Comparison of ENCODE assay signal across 11 mouse cellular contexts in the genomic region with DNA sequence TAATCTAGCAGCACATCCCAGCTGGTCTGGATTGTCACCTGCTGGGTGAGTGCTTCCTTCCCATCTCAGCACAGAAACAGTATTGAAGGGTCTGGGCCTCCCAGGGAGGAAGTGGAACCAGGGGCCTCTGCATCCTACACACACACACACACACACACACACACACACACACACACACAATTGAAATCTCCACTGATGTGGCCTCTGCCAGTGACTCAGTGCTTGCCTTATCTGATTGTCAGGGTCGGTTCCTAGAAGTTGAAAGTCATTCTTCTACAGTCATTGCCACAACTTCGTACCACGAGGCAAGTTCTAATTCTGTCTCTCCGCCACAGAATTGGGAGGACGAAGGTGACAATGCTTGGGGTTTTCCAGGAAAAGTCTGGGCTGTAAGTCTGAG. TPM values are rescaled to one million over a fixed set of nuclear protein-coding genes. Genes with fewer than 3 reads are reported as not detected.
A peak's percentile ranks its signal among the peaks of the same experiment; 100 is the strongest.
DNase-seq lines count a peak whose midpoint lies in the region; ATAC-seq and TF ChIP-seq lines count a peak whose summit lies in the region.
"Had no signal": no experiment of that assay in that cellular context is flagged by ENCODE, and none has a peak within 500 bp of the region (broad histone marks: within the 10 kb centered on the region; RNA-seq: fewer than 3 reads in every experiment).

No protein-coding gene starts in this region.

- in situ Hi-C loops in CH12.LX (cut with MboI; ENCODE audit: low pct_ligation_motif_present, low pct_unique_long_range_greater_than_20kb, low sequenced_read_pairs) = no loop called here

- no peak overlapping the region for H3K27ac ChIP-seq in CH12.LX (ENCODE audit: insufficient read depth, low read depth)
- no peak overlapping the region for H3K27ac ChIP-seq in stomach, postnatal 0 days (replicated peaks)
- no peak overlapping the region for H3K27ac ChIP-seq in midbrain, embryonic 14.5 days (replicated peaks; ENCODE audit: low read depth, low read length)
- no peak overlapping the region for H3K27ac ChIP-seq in hindbrain, postnatal 0 days
- H3K27ac ChIP-seq: embryonic facial prominence, embryonic 15.5 days; kidney, postnatal 0 days had no signal

- no peak for TF ChIP-seq EP300 in CH12.LX (IDR thresholded peaks at IDR 0.05; ENCODE audit: low read length)
- TF ChIP-seq EP300 in stomach, postnatal 0 days (optimal IDR thresholded peaks at IDR 0.05) = no peak

- no peaks in the 10 kb centered on the region for H3K36me3 ChIP-seq in CH12.LX (replicated peaks in 1 of 2; ENCODE audit: control insufficient read depth in 1 of 2, insufficient read depth in 1 of 2, low read length in 1 of 2)
- no peaks in the 10 kb centered on the region for H3K36me3 ChIP-seq in stomach, postnatal 0 days (ENCODE audit: control insufficient read depth, insufficient read depth, low read length)
- no peaks in the 10 kb centered on the region for H3K36me3 ChIP-seq in midbrain, embryonic 14.5 days (ENCODE audit: control insufficient read depth, insufficient read depth, low read length)
- H3K36me3 ChIP-seq in hindbrain, postnatal 0 days (ENCODE audit: insufficient read depth, low read length) = no peaks in the 10 kb centered on the region
- H3K36me3 ChIP-seq: embryonic facial prominence, embryonic 15.5 days had no signal

- ATAC-seq in inflammation-experienced regulatory T-cells, adult 6 months = peak; percentile 62
- peak; percentile 54 for ATAC-seq in stomach, postnatal 0 days (ENCODE audit: low FRiP score, low TSS enrichment)
- no peak for ATAC-seq in midbrain, embryonic 14.5 days (ENCODE audit: low FRiP score, low TSS enrichment)
- ATAC-seq in hindbrain, postnatal 0 days = no peak

- no peak overlapping the region for H3K9ac ChIP-seq in CH12.LX (ENCODE audit: insufficient read depth, low read depth)
- no peak overlapping the region for H3K9ac ChIP-seq in stomach, postnatal 0 days (ENCODE audit: low read length)
- H3K9ac ChIP-seq in midbrain, embryonic 14.5 days (replicated peaks; ENCODE audit: low read length) = no peak overlapping the region
- no peak overlapping the region for H3K9ac ChIP-seq in hindbrain, postnatal 0 days (replicated peaks; ENCODE audit: low read length)
- H3K9ac ChIP-seq: embryonic facial prominence, embryonic 15.5 days had no signal

- H3K27me3 ChIP-seq in CH12.LX (replicated peaks) = no peaks in the 10 kb centered on the region
- H3K27me3 ChIP-seq in stomach, postnatal 0 days (ENCODE audit: control insufficient read depth, insufficient read depth, low read length) = no peaks in the 10 kb centered on the region
- no peaks in the 10 kb centered on the region for H3K27me3 ChIP-seq in midbrain, embryonic 14.5 days (ENCODE audit: control insufficient read depth, insufficient read depth, low read length)
- H3K27me3 ChIP-seq in hindbrain, postnatal 0 days (ENCODE audit: insufficient read depth, low read length) = no peaks in the 10 kb centered on the region
- H3K27me3 ChIP-seq: embryonic facial prominence, embryonic 15.5 days had no signal

- no peak for TF ChIP-seq CTCF in CH12.LX (conservative IDR thresholded peaks at IDR 0.05 in 1 of 2, IDR thresholded peaks at IDR 0.05 in 1 of 2; ENCODE audit: low read depth in 2 of 2, low read length in 2 of 2)
- no peak for TF ChIP-seq CTCF in stomach, postnatal 0 days (IDR thresholded peaks at IDR 0.05; ENCODE audit: low read depth)
- no peak for TF ChIP-seq CTCF in hindbrain, postnatal 0 days (IDR thresholded peaks at IDR 0.05; ENCODE audit: low read depth)

- H3K4me2 ChIP-seq in CH12.LX (ENCODE audit: insufficient read depth, low read depth, poor library complexity, severe bottlenecking) = no peak overlapping the region
- H3K4me2 ChIP-seq in stomach, postnatal 0 days (replicated peaks; ENCODE audit: low read depth) = no peak overlapping the region
- no peak overlapping the region for H3K4me2 ChIP-seq in midbrain, embryonic 14.5 days (ENCODE audit: low read length)
- no peak overlapping the region for H3K4me2 ChIP-seq in hindbrain, postnatal 0 days (ENCODE audit: low read depth, low read length)
- H3K4me2 ChIP-seq: embryonic facial prominence, embryonic 15.5 days had no signal

- no peaks in the 10 kb centered on the region for H3K79me2 ChIP-seq in CH12.LX (replicated peaks; ENCODE audit: control insufficient read depth, extremely low read depth, insufficient read depth, poor library complexity, severe bottlenecking)

- no peak for TF ChIP-seq POLR2A in CH12.LX (IDR thresholded peaks at IDR 0.05; ENCODE audit: low read depth, low read length)

- DNase-seq in CH12.LX (ENCODE audit: extremely low read depth) = peak; percentile 37
- peak; percentile 73 for DNase-seq in adrenal gland, adult 2 months
- DNase-seq in stomach, postnatal 0 days (ENCODE audit: low spot score) = peak; percentile 26
- no peak for DNase-seq in midbrain, embryonic 14.5 days
- no peak for DNase-seq in layer of hippocampus, postnatal 36 days
- no peak for DNase-seq in hindbrain, postnatal 0 days (ENCODE audit: low spot score)
- DNase-seq: cerebellum, adult 18-20 months; heart, postnatal 10 days had no signal

- no peaks in the 10 kb centered on the region for H3K9me3 ChIP-seq in CH12.LX (replicated peaks; ENCODE audit: low read length)
- no peaks in the 10 kb centered on the region for H3K9me3 ChIP-seq in stomach, postnatal 0 days (ENCODE audit: control insufficient read depth, low read length)
- no peaks in the 10 kb centered on the region for H3K9me3 ChIP-seq in midbrain, embryonic 14.5 days (ENCODE audit: control insufficient read depth, low read length)
- H3K9me3 ChIP-seq in hindbrain, postnatal 0 days (ENCODE audit: low read length) = no peaks in the 10 kb centered on the region
- H3K9me3 ChIP-seq: embryonic facial prominence, embryonic 15.5 days had no signal

- 61% methylated on average over 5 of the region's 5 CpGs for WGBS in stomach, postnatal 0 days
- 89% methylated on average over 5 of the region's 5 CpGs for WGBS in midbrain, embryonic 14.5 days
- 90% methylated on average over 5 of the region's 5 CpGs for WGBS in hindbrain, postnatal 0 days

- dilution Hi-C loops in CH12.LX (cut with MboI; ENCODE audit: extremely low pct_ligation_motif_present, extremely low pct_unique_long_range_greater_than_20kb, low sequenced_read_pairs) = no loop called here

- TF ChIP-seq RAD21 in CH12.LX (IDR thresholded peaks at IDR 0.05; ENCODE audit: low read depth, low read length) = no peak

- peaks cover 7 to 27% of the 10 kb centered on the region in 2 experiments for H3K4me1 ChIP-seq in CH12.LX (ENCODE audit: control insufficient read depth in 1 of 2, insufficient read depth in 2 of 2)
- no peaks in the 10 kb centered on the region for H3K4me1 ChIP-seq in stomach, postnatal 0 days (replicated peaks; ENCODE audit: control insufficient read depth, insufficient read depth)
- H3K4me1 ChIP-seq in midbrain, embryonic 14.5 days (ENCODE audit: control insufficient read depth, insufficient read depth, low read length) = no peaks in the 10 kb centered on the region
- H3K4me1 ChIP-seq in hindbrain, postnatal 0 days (ENCODE audit: insufficient read depth, low read length) = no peaks in the 10 kb centered on the region
- H3K4me1 ChIP-seq: embryonic facial prominence, embryonic 15.5 days had no signal

- H3K4me3 ChIP-seq in CH12.LX (replicated peaks in 1 of 3; ENCODE audit: low read depth in 2 of 3, low read length in 2 of 3, poor library complexity in 1 of 3) = no peak overlapping the region
- H3K4me3 ChIP-seq in stomach, postnatal 0 days (ENCODE audit: low read depth, low read length) = no peak overlapping the region
- no peak overlapping the region for H3K4me3 ChIP-seq in midbrain, embryonic 14.5 days (replicated peaks; ENCODE audit: low read depth, low read length)
- H3K4me3 ChIP-seq in hindbrain, postnatal 0 days (ENCODE audit: low read length) = no peak overlapping the region
- H3K4me3 ChIP-seq: embryonic facial prominence, embryonic 15.5 days had no signal

TF ChIP-seq in CH12.LX, 34 proteins besides CTCF, POLR2A, EP300 and RAD21:
- TF ChIP-seq ETS1 (conservative IDR thresholded peaks at IDR 0.05; ENCODE audit: low read depth, low read length) (peak; percentile 7; the same call in 1 of the 2 replicates), CHD1 (IDR thresholded peaks at IDR 0.05; ENCODE audit: low read depth, low read length) (no peak), BHLHE40 (IDR thresholded peaks at IDR 0.05; ENCODE audit: low read depth, low read length) (peak; percentile 28; the same call in 1 of the 2 replicates), IRF4 (IDR thresholded peaks at IDR 0.05; ENCODE audit: low read depth, low read length) (peak; percentile 49; the same call in 1 of the 2 replicates)

RNA-seq across cellular contexts. Expression of gene Nek6, which starts 39.7 kb away (rescaled TPM):
- 30.5 and 39.9 TPM in 2 replicates for total RNA-seq in CH12.LX (2012; rRNA removed)
- total RNA-seq in CH12.LX (2014; rRNA removed) = 27.5 and 31.0 TPM in 2 replicates
- polyA plus RNA-seq in CH12.LX (2012; ENCODE audit: insufficient read length, low read depth) = 36.7 and 44.7 TPM in 2 replicates
- total RNA-seq in adrenal gland, adult 2 months (2021) = 10 to 100 TPM in 1 of 2 experiments, 1 to 10 TPM in 1; 7.6 to 20.6 TPM
- 17.2 and 23.7 TPM in 2 replicates for polyA plus RNA-seq in adrenal gland, adult 2 months (2012; rRNA removed)
- polyA plus RNA-seq in inflammation-experienced regulatory T-cells, adult 6 months (2017; shearing (Covaris generic)) = 1 to 10 TPM; 3.0 to 6.2 (median 3.7) TPM
- polyA plus RNA-seq in stomach, postnatal 0 days (2015; fragmentation: Nextera tagmentation; extraction: Ambion mirVana) = 43.7 and 43.8 TPM in 2 replicates
- 59.8 and 62.3 TPM in 2 replicates for polyA plus RNA-seq in midbrain, embryonic 14.5 days (2014; fragmentation: Nextera tagmentation; extraction: Ambion mirVana)
- 10 to 100 TPM; 40.8 to 42.7 TPM for total RNA-seq in layer of hippocampus, postnatal 36 days (2021)
- total RNA-seq in hindbrain, postnatal 0 days (2014; rRNA removed) = 27.5 and 29.4 TPM in 2 replicates
- 65.3 and 75.1 TPM in 2 replicates for polyA plus RNA-seq in hindbrain, postnatal 0 days (2015; fragmentation: Nextera tagmentation; extraction: Ambion mirVana)

Comparison
In these comparisons a context has a peak if more than half of its experiments do, and no peak if none do; other contexts are left out.
1. DNase-seq: peak in CH12.LX (single experiment), adrenal gland, adult 2 months (single experiment) and stomach, postnatal 0 days (single experiment); none in midbrain, embryonic 14.5 days (single experiment), layer of hippocampus, postnatal 36 days (0 of 2) and hindbrain, postnatal 0 days (single experiment).
2. ATAC-seq: peak in inflammation-experienced regulatory T-cells, adult 6 months (single experiment) and stomach, postnatal 0 days (single experiment); none in midbrain, embryonic 14.5 days (single experiment) and hindbrain, postnatal 0 days (single experiment).